13 mouse cellular contexts compared by ENCODE assay signal in genomic region chr17:35903992-35904355, GRCm38 (mm10). TPM values are rescaled to one million over a fixed set of nuclear protein-coding genes. Genes with fewer than 3 reads are reported as not detected.
DNase-seq lines count a peak whose midpoint lies in the region; ATAC-seq lines count a peak whose summit lies in the region.
"Had no signal": no experiment of that assay in that cellular context is flagged by ENCODE, and none has a peak within 500 bp of the region (broad histone marks: within the 10 kb centered on the region; RNA-seq: fewer than 3 reads in every experiment).

No protein-coding gene starts in this region.

- no peaks in the 10 kb centered on the region for H3K27me3 ChIP-seq in embryonic facial prominence, embryonic 13.5 days
- no peaks in the 10 kb centered on the region for H3K27me3 ChIP-seq in embryonic facial prominence, embryonic 10.5 days (replicated peaks; ENCODE audit: low read depth, poor library complexity, severe bottlenecking)
- no peaks in the 10 kb centered on the region for H3K27me3 ChIP-seq in hindbrain, embryonic 13.5 days
- no peaks in the 10 kb centered on the region for H3K27me3 ChIP-seq in hindbrain, embryonic 10.5 days (ENCODE audit: insufficient read depth, poor library complexity, severe bottlenecking)
- no peaks in the 10 kb centered on the region for H3K27me3 ChIP-seq in midbrain, embryonic 14.5 days (ENCODE audit: control insufficient read depth, insufficient read depth, low read length)
- no peaks in the 10 kb centered on the region for H3K27me3 ChIP-seq in midbrain, embryonic 16.5 days (ENCODE audit: control insufficient read depth, insufficient read depth, low read depth, low read length)
- H3K27me3 ChIP-seq: CH12.LX; liver, embryonic 13.5 days had no signal

- 0 out of 2 replicates have a peak overlapping the region, but pooled peaks have one; percentile 2 for H3K27ac ChIP-seq in embryonic facial prominence, embryonic 13.5 days
- H3K27ac ChIP-seq in embryonic facial prominence, embryonic 10.5 days (replicated peaks) = no peak overlapping the region
- H3K27ac ChIP-seq in hindbrain, embryonic 13.5 days = 0 out of 2 replicates have a peak overlapping the region, but pooled peaks have one; percentile 9
- H3K27ac ChIP-seq in hindbrain, embryonic 10.5 days = no peak overlapping the region
- no peak overlapping the region for H3K27ac ChIP-seq in midbrain, embryonic 14.5 days (replicated peaks; ENCODE audit: low read depth, low read length)
- no peak overlapping the region for H3K27ac ChIP-seq in midbrain, embryonic 16.5 days (ENCODE audit: low read length)
- H3K27ac ChIP-seq: liver, embryonic 13.5 days had no signal

- ATAC-seq in embryonic facial prominence, embryonic 13.5 days (ENCODE audit: insufficient number of reproducible peaks, insufficient read depth, low FRiP score, low TSS enrichment, low read depth) = no peak
- no peak for ATAC-seq in hindbrain, embryonic 13.5 days (ENCODE audit: low FRiP score)
- no peak for ATAC-seq in midbrain, embryonic 14.5 days (ENCODE audit: low FRiP score, low TSS enrichment)
- no peak for ATAC-seq in midbrain, embryonic 16.5 days
- no peak for ATAC-seq in activated CD4-positive, CD25-positive, alpha-beta regulatory T cell, adult 4 months
- ATAC-seq: hindbrain, embryonic 16.5 days had no signal

- no peaks in the 10 kb centered on the region for H3K9me3 ChIP-seq in embryonic facial prominence, embryonic 13.5 days
- H3K9me3 ChIP-seq in embryonic facial prominence, embryonic 10.5 days = no peaks in the 10 kb centered on the region
- H3K9me3 ChIP-seq in hindbrain, embryonic 13.5 days = no peaks in the 10 kb centered on the region
- H3K9me3 ChIP-seq in hindbrain, embryonic 10.5 days = no peaks in the 10 kb centered on the region
- no peaks in the 10 kb centered on the region for H3K9me3 ChIP-seq in midbrain, embryonic 14.5 days (ENCODE audit: control insufficient read depth, low read length)
- no peaks in the 10 kb centered on the region for H3K9me3 ChIP-seq in midbrain, embryonic 16.5 days (replicated peaks; ENCODE audit: control insufficient read depth, low read length, poor library complexity, severe bottlenecking)
- H3K9me3 ChIP-seq: liver, embryonic 13.5 days had no signal

- DNase-seq in embryonic facial prominence, embryonic 10.5 days (ENCODE audit: low spot score) = no peak
- no peak for DNase-seq in hindbrain, embryonic 10.5 days (ENCODE audit: low spot score)
- DNase-seq in midbrain, embryonic 14.5 days = no peak
- peak; percentile 58 for DNase-seq in thymus, postnatal 14 days
- DNase-seq: cerebellum, adult 2 months; liver, embryonic 13.5 days; right cerebral cortex, postnatal 4 days had no signal

- no peak overlapping the region for H3K4me2 ChIP-seq in embryonic facial prominence, embryonic 13.5 days
- no peak overlapping the region for H3K4me2 ChIP-seq in hindbrain, embryonic 13.5 days
- no peak overlapping the region for H3K4me2 ChIP-seq in midbrain, embryonic 14.5 days (ENCODE audit: low read length)
- no peak overlapping the region for H3K4me2 ChIP-seq in midbrain, embryonic 16.5 days (ENCODE audit: low read length)
- H3K4me2 ChIP-seq: liver, embryonic 13.5 days had no signal

- peaks cover 90% of the 10 kb centered on the region for H3K36me3 ChIP-seq in embryonic facial prominence, embryonic 13.5 days
- H3K36me3 ChIP-seq in embryonic facial prominence, embryonic 10.5 days (replicated peaks) = peaks cover 100% of the 10 kb centered on the region
- peaks cover 96% of the 10 kb centered on the region for H3K36me3 ChIP-seq in hindbrain, embryonic 13.5 days
- peaks cover 99% of the 10 kb centered on the region for H3K36me3 ChIP-seq in hindbrain, embryonic 10.5 days
- H3K36me3 ChIP-seq in midbrain, embryonic 14.5 days (ENCODE audit: control insufficient read depth, insufficient read depth, low read length) = peaks cover 94% of the 10 kb centered on the region
- H3K36me3 ChIP-seq in midbrain, embryonic 16.5 days (ENCODE audit: control insufficient read depth, insufficient read depth, low read length) = peaks cover 51% of the 10 kb centered on the region

- H3K4me3 ChIP-seq in embryonic facial prominence, embryonic 13.5 days = no peak overlapping the region
- H3K4me3 ChIP-seq in embryonic facial prominence, embryonic 10.5 days = no peak overlapping the region
- H3K4me3 ChIP-seq in hindbrain, embryonic 13.5 days = no peak overlapping the region
- H3K4me3 ChIP-seq in hindbrain, embryonic 10.5 days = no peak overlapping the region
- H3K4me3 ChIP-seq in midbrain, embryonic 14.5 days (replicated peaks; ENCODE audit: low read depth, low read length) = 0 out of 2 replicates have a peak overlapping the region, but pooled peaks have one; percentile 8
- H3K4me3 ChIP-seq in midbrain, embryonic 16.5 days (ENCODE audit: low read depth, low read length) = no peak overlapping the region
- H3K4me3 ChIP-seq: liver, embryonic 13.5 days had no signal

- 87% methylated on average over 4 of the region's 4 CpGs for WGBS in embryonic facial prominence, embryonic 13.5 days
- 80% methylated on average over 4 of the region's 4 CpGs for WGBS in embryonic facial prominence, embryonic 10.5 days
- WGBS in hindbrain, embryonic 13.5 days = 90% methylated on average over 4 of the region's 4 CpGs
- 88% methylated on average over 4 of the region's 4 CpGs for WGBS in hindbrain, embryonic 10.5 days
- 89% methylated on average over 4 of the region's 4 CpGs for WGBS in midbrain, embryonic 14.5 days
- WGBS in midbrain, embryonic 16.5 days = 96% methylated on average over 4 of the region's 4 CpGs

- peaks cover 12% of the 10 kb centered on the region for H3K4me1 ChIP-seq in embryonic facial prominence, embryonic 13.5 days
- peaks cover 9% of the 10 kb centered on the region for H3K4me1 ChIP-seq in embryonic facial prominence, embryonic 10.5 days
- H3K4me1 ChIP-seq in hindbrain, embryonic 13.5 days (replicated peaks) = peaks cover 27% of the 10 kb centered on the region
- H3K4me1 ChIP-seq in hindbrain, embryonic 10.5 days (replicated peaks) = peaks cover 11% of the 10 kb centered on the region
- peaks cover 12% of the 10 kb centered on the region for H3K4me1 ChIP-seq in midbrain, embryonic 14.5 days (ENCODE audit: control insufficient read depth, insufficient read depth, low read length)
- peaks cover 12% of the 10 kb centered on the region for H3K4me1 ChIP-seq in midbrain, embryonic 16.5 days (ENCODE audit: control insufficient read depth, insufficient read depth, low read length)

- no peak overlapping the region for H3K9ac ChIP-seq in embryonic facial prominence, embryonic 13.5 days
- no peak overlapping the region for H3K9ac ChIP-seq in hindbrain, embryonic 13.5 days
- no peak overlapping the region for H3K9ac ChIP-seq in midbrain, embryonic 14.5 days (replicated peaks; ENCODE audit: low read length)
- H3K9ac ChIP-seq in midbrain, embryonic 16.5 days (ENCODE audit: low read depth, low read length) = no peak overlapping the region
- H3K9ac ChIP-seq: liver, embryonic 13.5 days had no signal

RNA-seq across cellular contexts. Expression of gene Atat1, which starts 5.9 kb away (rescaled TPM):
- polyA plus RNA-seq in embryonic facial prominence, embryonic 13.5 days (2015; fragmentation: Nextera tagmentation; extraction: Ambion mirVana) = 136 and 151 TPM in 2 replicates
- 117 and 130 TPM in 2 replicates for polyA plus RNA-seq in embryonic facial prominence, embryonic 10.5 days (2016; fragmentation: Nextera tagmentation; extraction: Ambion mirVana)
- polyA plus RNA-seq in hindbrain, embryonic 13.5 days (2015; fragmentation: Nextera tagmentation; extraction: Ambion mirVana) = 434 and 438 TPM in 2 replicates
- polyA plus RNA-seq in hindbrain, embryonic 10.5 days (2016; fragmentation: Nextera tagmentation; extraction: Ambion mirVana) = 136 and 227 TPM in 2 replicates
- polyA plus RNA-seq in midbrain, embryonic 14.5 days (2014; fragmentation: Nextera tagmentation; extraction: Ambion mirVana) = 478 and 503 TPM in 2 replicates
- 455 and 465 TPM in 2 replicates for polyA plus RNA-seq in midbrain, embryonic 16.5 days (2015; fragmentation: Nextera tagmentation; extraction: Ambion mirVana)
- polyA plus RNA-seq in activated CD4-positive, CD25-positive, alpha-beta regulatory T cell, adult 4 months (2017; shearing (Covaris generic)) = 10 to 100 TPM; 11.7 to 14.3 TPM

RNA-seq across cellular contexts. Expression of gene 2310061I04Rik, which starts 6.7 kb away (rescaled TPM):
- polyA plus RNA-seq in embryonic facial prominence, embryonic 13.5 days (2015; fragmentation: Nextera tagmentation; extraction: Ambion mirVana) = 24.7 and 30.1 TPM in 2 replicates
- 27.5 and 28.6 TPM in 2 replicates for polyA plus RNA-seq in embryonic facial prominence, embryonic 10.5 days (2016; fragmentation: Nextera tagmentation; extraction: Ambion mirVana)
- 45.8 and 48.7 TPM in 2 replicates for polyA plus RNA-seq in hindbrain, embryonic 13.5 days (2015; fragmentation: Nextera tagmentation; extraction: Ambion mirVana)
- polyA plus RNA-seq in hindbrain, embryonic 10.5 days (2016; fragmentation: Nextera tagmentation; extraction: Ambion mirVana) = 27.7 and 29.7 TPM in 2 replicates
- polyA plus RNA-seq in midbrain, embryonic 14.5 days (2014; fragmentation: Nextera tagmentation; extraction: Ambion mirVana) = 50.7 and 70.0 TPM in 2 replicates
- polyA plus RNA-seq in midbrain, embryonic 16.5 days (2015; fragmentation: Nextera tagmentation; extraction: Ambion mirVana) = 63.9 and 76.4 TPM in 2 replicates
- 10 to 100 TPM; 12.4 to 17.5 TPM for polyA plus RNA-seq in activated CD4-positive, CD25-positive, alpha-beta regulatory T cell, adult 4 months (2017; shearing (Covaris generic))

RNA-seq across cellular contexts. Expression of gene Mrps18b, which starts 12.2 kb away (rescaled TPM):
- 60.2 and 69.9 TPM in 2 replicates for polyA plus RNA-seq in embryonic facial prominence, embryonic 13.5 days (2015; fragmentation: Nextera tagmentation; extraction: Ambion mirVana)
- polyA plus RNA-seq in embryonic facial prominence, embryonic 10.5 days (2016; fragmentation: Nextera tagmentation; extraction: Ambion mirVana) = 96.0 and 96.3 TPM in 2 replicates
- polyA plus RNA-seq in hindbrain, embryonic 13.5 days (2015; fragmentation: Nextera tagmentation; extraction: Ambion mirVana) = 46.8 and 54.7 TPM in 2 replicates
- 75.7 and 88.1 TPM in 2 replicates for polyA plus RNA-seq in hindbrain, embryonic 10.5 days (2016; fragmentation: Nextera tagmentation; extraction: Ambion mirVana)
- polyA plus RNA-seq in midbrain, embryonic 14.5 days (2014; fragmentation: Nextera tagmentation; extraction: Ambion mirVana) = 54.9 and 55.3 TPM in 2 replicates
- polyA plus RNA-seq in midbrain, embryonic 16.5 days (2015; fragmentation: Nextera tagmentation; extraction: Ambion mirVana) = 46.9 and 54.4 TPM in 2 replicates
- polyA plus RNA-seq in activated CD4-positive, CD25-positive, alpha-beta regulatory T cell, adult 4 months (2017; shearing (Covaris generic)) = 10 to 100 TPM; 42.2 to 50.9 TPM

RNA-seq across cellular contexts. Expression of gene Ppp1r10, which starts 12.3 kb away (rescaled TPM):
- 40.1 and 44.3 TPM in 2 replicates for polyA plus RNA-seq in embryonic facial prominence, embryonic 13.5 days (2015; fragmentation: Nextera tagmentation; extraction: Ambion mirVana)
- polyA plus RNA-seq in embryonic facial prominence, embryonic 10.5 days (2016; fragmentation: Nextera tagmentation; extraction: Ambion mirVana) = 59.7 and 61.2 TPM in 2 replicates
- 46.0 and 47.2 TPM in 2 replicates for polyA plus RNA-seq in hindbrain, embryonic 13.5 days (2015; fragmentation: Nextera tagmentation; extraction: Ambion mirVana)
- 59.9 and 64.5 TPM in 2 replicates for polyA plus RNA-seq in hindbrain, embryonic 10.5 days (2016; fragmentation: Nextera tagmentation; extraction: Ambion mirVana)
- 36.3 and 45.2 TPM in 2 replicates for polyA plus RNA-seq in midbrain, embryonic 14.5 days (2014; fragmentation: Nextera tagmentation; extraction: Ambion mirVana)
- 38.9 and 43.0 TPM in 2 replicates for polyA plus RNA-seq in midbrain, embryonic 16.5 days (2015; fragmentation: Nextera tagmentation; extraction: Ambion mirVana)
- 10 to 100 TPM; 42.0 to 57.4 TPM for polyA plus RNA-seq in activated CD4-positive, CD25-positive, alpha-beta regulatory T cell, adult 4 months (2017; shearing (Covaris generic))

RNA-seq across cellular contexts. Expression of gene Dhx16, which starts 24.4 kb away (rescaled TPM):
- polyA plus RNA-seq in embryonic facial prominence, embryonic 13.5 days (2015; fragmentation: Nextera tagmentation; extraction: Ambion mirVana) = 40.9 and 53.5 TPM in 2 replicates
- polyA plus RNA-seq in embryonic facial prominence, embryonic 10.5 days (2016; fragmentation: Nextera tagmentation; extraction: Ambion mirVana) = 52.6 and 60.7 TPM in 2 replicates
- polyA plus RNA-seq in hindbrain, embryonic 13.5 days (2015; fragmentation: Nextera tagmentation; extraction: Ambion mirVana) = 28.6 and 35.3 TPM in 2 replicates
- 53.0 and 58.9 TPM in 2 replicates for polyA plus RNA-seq in hindbrain, embryonic 10.5 days (2016; fragmentation: Nextera tagmentation; extraction: Ambion mirVana)
- 27.4 and 30.7 TPM in 2 replicates for polyA plus RNA-seq in midbrain, embryonic 14.5 days (2014; fragmentation: Nextera tagmentation; extraction: Ambion mirVana)
- 28.4 and 30.5 TPM in 2 replicates for polyA plus RNA-seq in midbrain, embryonic 16.5 days (2015; fragmentation: Nextera tagmentation; extraction: Ambion mirVana)
- 10 to 100 TPM; 19.6 to 26.9 TPM for polyA plus RNA-seq in activated CD4-positive, CD25-positive, alpha-beta regulatory T cell, adult 4 months (2017; shearing (Covaris generic))

Comparison
In these comparisons a context has a peak if more than half of its experiments do, and no peak if none do; other contexts are left out.
1. H3K27ac ChIP-seq: peak in embryonic facial prominence, embryonic 13.5 days (single experiment) and hindbrain, embryonic 13.5 days (single experiment); none in embryonic facial prominence, embryonic 10.5 days (single experiment), hindbrain, embryonic 10.5 days (single experiment), midbrain, embryonic 14.5 days (single experiment) and midbrain, embryonic 16.5 days (single experiment).